Mouse (Mus musculus): Measurements from ENCODE around the gene Gpm6a.

Gpm6a gene

DNA sequence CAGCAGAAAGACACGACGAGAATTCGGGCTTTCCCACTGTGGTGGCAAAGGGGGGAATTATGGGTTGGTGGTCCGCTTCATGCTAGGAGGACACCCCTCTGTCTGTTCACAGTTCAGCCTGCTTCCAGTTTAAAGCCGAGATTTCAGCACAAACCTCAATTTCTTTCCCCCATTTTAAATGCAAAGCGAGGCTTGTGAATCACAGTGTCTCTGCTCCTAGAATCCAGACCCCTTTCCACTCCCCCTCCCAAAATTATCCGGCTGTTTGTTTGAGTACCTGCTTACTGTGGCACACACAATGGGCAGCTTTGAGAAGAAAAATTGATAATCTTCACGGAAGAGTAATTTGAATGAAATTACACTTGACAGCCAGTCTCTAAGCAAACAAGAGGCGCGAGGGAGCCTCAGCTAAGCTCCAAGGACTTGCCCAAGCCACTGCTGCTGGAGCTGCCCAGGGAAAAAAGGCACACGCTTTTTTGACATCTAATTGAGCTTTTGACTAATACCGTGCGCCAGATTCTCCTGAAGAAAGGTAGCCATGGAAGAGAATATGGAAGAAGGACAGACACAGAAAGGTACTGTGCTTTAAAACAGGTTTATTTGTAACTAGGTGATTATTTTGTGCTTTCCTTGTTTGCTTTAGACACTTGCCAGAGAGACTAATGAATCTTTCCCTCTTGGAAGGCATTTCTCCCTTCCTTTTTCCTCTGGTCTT lies at the start of gene Gpm6a:
Gene Gpm6a (plus strand): TSS at position 103 of the 715 bp plus-strand sequence.
- no peak for DNase-seq

DNA sequence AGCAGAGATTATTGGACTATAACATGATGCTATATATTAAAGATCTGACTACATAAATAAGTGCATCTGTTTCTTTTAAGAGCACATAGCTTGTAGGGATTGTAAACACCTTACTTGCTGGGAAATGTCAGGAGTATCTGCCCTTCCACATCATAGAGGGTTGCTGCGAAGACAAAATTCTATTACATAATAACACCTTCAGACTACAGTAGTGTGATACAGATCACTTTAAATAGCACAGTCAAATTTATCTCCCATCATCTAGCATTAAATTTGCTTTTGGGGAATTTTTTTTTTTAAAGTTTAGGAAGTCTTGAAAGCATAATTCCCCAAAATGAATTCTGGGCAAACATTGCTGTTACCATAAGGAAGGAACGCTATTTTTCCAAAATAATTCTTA lies 41.8 kb upstream of the Gpm6a start:
- DNase-seq: no peak

DNA sequence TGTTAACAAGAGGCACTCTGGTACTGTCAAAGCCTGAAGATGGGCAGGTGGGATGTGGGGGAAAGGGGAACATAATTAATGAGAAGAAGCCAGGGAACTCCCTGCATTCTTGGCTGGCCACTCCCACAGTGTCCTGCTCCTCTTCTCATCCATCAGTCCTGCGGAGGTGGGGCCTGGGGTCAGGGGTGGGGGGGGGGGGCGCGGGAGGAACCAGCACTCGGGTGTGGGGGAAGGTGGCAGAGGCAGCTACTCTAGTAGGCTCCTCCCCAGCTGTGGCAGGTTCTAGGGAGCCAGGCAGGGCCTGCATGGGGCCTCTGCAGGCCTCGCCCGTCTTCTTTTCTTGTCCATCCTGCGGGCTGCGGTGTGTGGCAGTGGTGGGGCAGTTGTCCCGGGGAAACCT lies 36.9 kb upstream of the Gpm6a start:
- no peak for DNase-seq

- no peak for DNase-seq
Observed at GRCm38 (mm10) chr8:54922160-54922855, 32.3 kb upstream of the Gpm6a start.

GRCm38 (mm10) chr8:54924936-54925335 lies 29.7 kb upstream of the Gpm6a start:
- no peak for DNase-seq

DNA sequence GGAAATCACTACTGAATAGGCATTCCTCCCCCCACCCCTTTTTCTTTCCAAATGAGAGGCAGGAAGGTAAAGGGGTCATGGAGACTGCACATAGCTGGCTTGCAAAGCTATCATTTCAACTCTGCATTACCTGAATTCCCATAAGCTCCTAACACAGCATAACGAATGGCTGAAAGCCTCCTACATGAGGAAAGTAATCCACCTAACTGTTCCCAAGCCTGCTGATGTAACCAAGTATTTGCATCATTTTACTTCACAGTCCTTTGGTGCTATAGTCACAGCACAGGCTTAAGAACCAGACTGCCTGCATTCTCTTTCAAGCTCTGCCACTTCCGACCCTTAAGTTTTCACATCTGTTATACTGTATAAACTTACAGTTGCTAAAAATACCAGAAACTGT lies 22.3 kb upstream of the Gpm6a start:
- DNase-seq: no peak

DNA sequence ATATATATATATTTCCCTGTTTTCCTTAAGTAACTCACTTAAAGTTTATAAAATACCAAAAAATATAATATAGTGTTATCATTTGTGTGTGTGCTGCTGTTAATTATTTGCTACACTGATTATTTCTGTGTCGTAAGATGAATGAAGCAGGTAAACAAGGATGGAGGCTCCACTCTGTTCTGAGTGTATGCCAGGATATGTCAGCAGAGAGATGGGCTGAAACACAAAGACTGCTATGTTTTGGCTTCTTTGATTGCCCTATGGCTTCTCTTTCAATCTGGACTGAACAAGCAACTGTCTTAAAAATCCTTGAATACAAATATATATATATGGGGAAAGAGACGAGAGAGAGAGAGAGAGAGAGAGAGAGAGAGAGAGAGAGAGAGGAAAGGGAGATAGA lies 1.3 kb upstream of the Gpm6a start:
- DNase-seq: no peak

GRCm38 (mm10) chr8:54954030-54954429 lies 613 bp upstream of the Gpm6a start:
- DNase-seq: no peak

- no peak for DNase-seq
Observed at GRCm38 (mm10) chr8:54955456-54955800, 785 bp downstream of the Gpm6a start.

GRCm38 (mm10) chr8:54955935-54956573 lies 1.4 kb downstream of the Gpm6a start:
- no peak for DNase-seq

DNA sequence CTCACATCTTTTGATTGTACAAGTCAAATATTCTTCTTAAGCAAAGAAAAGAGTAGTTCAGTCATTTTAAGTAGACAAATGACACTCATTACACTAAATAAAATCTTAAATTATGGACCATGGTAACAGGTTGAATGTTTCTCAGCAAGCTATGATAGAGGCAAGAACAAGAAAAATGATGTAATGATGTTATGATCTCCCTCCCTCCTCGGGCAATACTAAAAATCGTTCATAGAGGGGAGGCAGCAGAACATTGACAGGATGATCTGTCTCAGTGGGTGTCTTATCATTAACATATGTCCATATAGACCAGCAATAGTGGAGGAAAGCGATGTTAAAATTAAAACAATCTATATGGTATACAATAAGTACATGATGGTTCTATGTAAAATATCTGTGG lies 2.1 kb downstream of the Gpm6a start:
- no peak for DNase-seq

- DNase-seq: no peak
Observed at GRCm38 (mm10) chr8:54957506-54957905, 2.9 kb downstream of the Gpm6a start.

DNA sequence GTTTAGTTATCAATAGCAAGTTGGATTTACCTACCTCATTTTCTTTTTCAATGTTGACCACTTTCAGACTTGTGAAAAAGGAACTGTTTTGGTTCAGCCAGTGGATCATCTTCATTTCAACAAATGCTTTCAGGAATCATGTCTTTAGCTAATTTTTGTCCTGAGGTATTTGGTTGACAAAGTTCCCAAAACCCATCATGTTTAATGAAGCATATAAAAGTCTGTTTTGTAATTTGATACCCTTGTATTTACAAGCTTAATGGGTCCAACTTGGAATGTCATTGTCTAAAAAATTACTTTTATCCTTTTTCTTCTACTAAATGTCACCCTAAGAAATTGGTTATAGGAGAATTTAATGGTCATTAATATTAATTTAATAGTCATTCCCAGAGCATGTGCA lies 6.9 kb downstream of the Gpm6a start:
- DNase-seq: no peak

- no peak for DNase-seq
Observed at GRCm38 (mm10) chr8:54975020-54975419, 20.4 kb downstream of the Gpm6a start.

DNA sequence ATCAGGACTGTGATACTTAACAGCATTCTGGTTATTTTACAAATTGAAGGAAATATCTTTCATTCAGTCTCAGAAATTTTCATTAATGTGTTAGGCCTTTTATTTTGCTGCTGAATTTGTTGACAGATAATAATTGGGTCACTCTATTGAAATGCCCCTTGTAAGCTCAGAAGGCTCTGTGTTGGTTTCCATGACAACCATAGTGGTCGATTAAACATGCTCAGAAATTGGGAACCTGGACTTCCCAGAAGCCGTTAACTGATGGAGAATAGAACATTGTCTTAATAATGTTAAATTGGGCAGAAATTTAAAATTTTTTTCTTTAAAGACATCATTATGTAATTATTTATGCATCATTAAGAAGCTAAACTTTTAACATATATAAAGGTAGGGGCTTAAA lies 20.9 kb downstream of the Gpm6a start:
- DNase-seq: no peak

- no peak for DNase-seq
Observed at GRCm38 (mm10) chr8:54975927-54976326, 21.3 kb downstream of the Gpm6a start.

DNA sequence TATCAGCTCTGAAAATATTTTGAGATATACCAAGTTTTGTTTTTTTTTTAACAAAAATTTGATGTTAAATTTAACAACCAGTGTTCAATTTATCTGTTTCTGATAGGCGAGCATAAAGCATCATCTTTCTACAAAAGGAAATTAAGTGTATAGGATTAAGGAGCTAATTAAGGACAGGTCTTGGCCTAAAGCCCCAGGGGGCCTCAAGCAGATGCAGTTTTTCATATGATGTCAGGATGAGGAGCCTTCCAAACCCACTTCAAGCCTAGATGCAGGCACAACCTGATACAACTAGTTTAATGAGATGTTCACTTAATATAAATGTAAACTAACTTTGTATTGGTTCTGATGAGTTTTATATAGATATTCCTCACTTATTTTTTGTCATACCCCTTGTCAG lies 22.0 kb downstream of the Gpm6a start:
- DNase-seq: no peak

DNA sequence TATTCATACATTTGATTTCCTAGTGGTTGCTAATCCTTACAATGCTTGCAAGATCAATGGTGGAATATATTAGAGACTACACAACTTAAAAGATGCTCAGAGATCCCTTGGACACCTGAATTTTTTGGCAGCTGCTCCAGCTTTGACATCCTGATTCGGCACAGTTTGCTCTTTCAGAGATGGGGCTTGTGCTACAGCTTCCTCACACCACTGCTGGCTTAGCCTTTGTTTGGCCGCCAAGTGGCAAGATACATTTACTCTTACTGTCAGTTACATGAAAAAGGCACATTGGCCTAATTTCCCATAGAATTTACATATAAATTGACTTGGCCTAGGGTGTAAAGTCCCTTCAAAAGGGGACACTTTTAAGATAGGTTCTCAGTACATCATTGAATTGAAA lies 32.1 kb downstream of the Gpm6a start:
- DNase-seq: no peak

GRCm38 (mm10) chr8:54989093-54989492 lies 34.5 kb downstream of the Gpm6a start:
- DNase-seq: no peak

- no peak for DNase-seq
Observed at GRCm38 (mm10) chr8:54991840-54992609, 37.4 kb downstream of the Gpm6a start.

DNA sequence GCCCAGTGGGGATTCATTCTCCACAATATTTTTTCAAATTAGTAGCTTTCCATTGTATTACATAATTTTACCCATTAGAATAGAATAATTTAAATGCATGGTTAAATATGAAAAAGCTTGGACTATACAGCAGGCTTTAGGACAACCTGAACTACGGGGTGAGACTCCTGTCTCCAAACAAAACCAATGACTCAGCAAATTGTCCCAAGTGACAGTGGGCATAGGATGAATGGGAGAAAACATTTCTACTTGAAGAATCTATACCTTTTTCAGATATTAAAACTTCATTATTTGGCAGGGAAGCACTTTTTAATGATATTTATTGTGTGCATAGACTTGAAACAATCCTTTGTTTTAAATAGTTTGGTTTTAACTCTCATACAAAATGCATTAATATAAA lies 41.0 kb downstream of the Gpm6a start:
- no peak for DNase-seq

- no peak for DNase-seq
Observed at GRCm38 (mm10) chr8:55002398-55002797, 47.8 kb downstream of the Gpm6a start.

DNA sequence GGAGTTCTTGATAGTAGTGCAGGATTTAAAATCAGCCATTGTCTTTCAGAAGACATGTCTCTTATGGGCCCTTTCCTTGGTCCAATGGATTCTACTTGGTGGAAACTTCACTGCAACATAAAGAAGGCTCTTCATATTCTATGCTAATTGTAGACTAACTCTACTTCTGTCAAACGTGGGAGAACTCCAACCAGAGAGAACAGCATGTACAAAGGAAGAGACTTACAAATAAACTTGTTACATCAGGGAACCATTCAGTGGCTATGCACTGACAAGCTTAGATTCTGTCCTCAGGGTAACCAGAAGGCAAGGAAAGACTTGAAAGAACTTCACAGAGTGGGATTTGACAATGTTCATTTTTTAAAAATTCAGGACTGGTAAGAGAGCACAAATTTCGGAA lies 48.3 kb downstream of the Gpm6a start:
- no peak for DNase-seq

DNA sequence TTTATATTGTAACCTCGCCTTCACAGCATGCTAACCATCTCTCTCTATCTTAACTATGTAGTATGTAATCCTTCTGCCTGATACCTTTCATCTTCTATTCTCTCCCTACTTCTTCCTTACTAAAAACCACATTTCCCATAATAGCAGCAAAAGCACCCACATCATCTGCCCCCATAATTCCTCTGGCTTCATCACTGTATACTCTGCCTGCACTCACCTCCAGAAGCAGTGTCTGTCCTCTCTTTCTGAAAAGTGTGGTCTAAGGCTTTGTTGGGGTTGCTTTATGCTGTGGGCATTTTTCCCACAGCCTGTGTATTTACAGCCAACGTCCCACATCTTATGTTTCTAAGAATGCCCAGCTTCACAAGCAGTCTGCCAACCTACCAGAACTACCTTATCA lies 57.6 kb downstream of the Gpm6a start:
- DNase-seq: no peak

Measured in heart, adult 11 months (tissue).